Mouse (Mus musculus) heart, adult 8-10 months (tissue): Measurements from ENCODE around the gene Upk3bl. TPM values are rescaled to one million over a fixed set of nuclear protein-coding genes. Genes with fewer than 3 reads are reported as not detected.

Experiments
- DNase-seq: peaks from one replicate; pipeline ENCODE4 v3.0.0; 2022; ENCODE audit warnings: low spot score
- total RNA-seq, 4 experiments: library from RNA; stranded (reverse); gene quantifications; 2 replicates each; pipeline ENCODE4 v1.2.4; 2022

Gene Upk3bl
- total RNA-seq, result not detected

DNA sequence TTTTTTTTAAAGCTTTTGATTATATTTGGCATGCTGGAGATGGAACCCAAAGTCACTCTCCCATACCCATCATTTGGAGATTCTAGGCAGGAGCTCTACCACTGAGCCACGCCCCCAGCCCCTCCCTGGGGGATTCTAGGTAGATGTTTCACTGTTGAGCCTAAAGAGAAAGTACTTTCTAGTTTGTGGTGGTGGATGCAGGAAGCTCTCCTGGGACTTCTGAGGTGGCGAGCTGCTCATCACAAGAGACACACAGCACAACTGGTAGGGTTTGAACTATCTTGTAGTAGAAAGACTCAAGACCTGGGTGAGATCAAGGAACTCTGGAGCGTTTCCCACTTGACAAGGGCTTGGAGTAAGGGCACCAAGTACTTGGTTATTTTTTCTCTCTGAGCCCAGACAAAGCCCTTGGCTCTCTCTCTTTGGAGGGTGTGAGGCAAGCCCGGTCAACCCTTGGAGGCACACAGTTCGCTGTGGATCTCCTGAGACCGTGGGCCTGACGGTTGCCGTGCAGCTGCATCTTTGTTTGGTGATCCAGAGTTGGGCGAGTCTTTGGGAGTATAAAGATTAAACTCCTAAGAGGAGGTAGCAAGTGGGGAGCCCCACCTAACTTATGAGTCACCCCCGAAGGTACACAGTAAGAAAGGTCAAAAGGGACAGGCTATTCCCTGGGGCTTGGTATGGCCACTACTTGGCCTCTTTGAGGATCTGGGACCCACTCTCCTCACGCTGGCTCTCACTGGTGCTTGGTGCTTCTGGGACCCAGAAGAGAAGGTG is at the start of gene Upk3bl:
TSS of gene Upk3bl (plus strand) at position 192 of the 777 bp plus-strand sequence.
- DNase-seq, result no peak

DNA sequence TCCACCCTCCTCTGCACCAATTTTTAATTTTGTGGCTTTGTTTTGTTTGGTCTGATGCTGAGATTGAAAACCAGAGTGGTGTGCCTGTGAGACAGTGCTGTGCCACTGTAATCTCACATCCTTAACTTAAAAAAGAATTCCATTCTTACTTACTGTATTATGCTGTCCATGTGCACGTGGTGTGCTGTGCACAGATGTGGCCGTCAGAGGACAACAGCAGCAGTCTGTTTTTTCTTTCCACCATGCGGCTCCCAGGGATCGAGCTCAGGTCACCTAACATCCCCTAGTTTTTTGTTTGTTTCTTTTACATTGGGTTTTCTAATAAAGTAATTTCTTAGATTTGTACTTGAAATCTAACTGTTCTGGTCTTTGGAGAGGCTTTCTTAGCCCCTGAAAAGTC is 49.8 kb upstream of the Upk3bl start:
- DNase-seq, result no peak

DNA sequence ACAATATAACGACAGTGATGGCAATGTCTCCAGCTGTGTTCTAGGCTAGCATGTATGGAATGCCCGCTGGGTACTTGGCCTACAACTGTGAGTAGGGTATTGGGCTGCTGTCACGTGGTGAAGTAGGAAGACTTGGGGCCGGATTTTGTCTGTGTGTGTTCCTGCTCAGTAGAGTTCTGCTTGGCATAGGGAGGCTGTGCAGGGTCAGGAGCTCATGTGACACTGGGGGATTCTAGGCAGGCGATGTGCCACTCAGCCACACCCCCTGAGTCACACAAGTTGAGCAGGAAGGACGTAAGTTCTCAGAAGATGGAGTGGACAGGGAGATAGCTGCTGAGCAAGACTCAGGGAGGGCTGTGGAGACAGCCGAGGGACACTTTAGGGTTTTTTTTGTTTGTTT is 46.5 kb upstream of the Upk3bl start:
- no peak for DNase-seq

GRCm38 (mm10) chr5:136014877-136015276 is 39.4 kb upstream of the Upk3bl start:
- DNase-seq, result peak; percentile 18

- DNase-seq, result no peak
Measured at GRCm38 (mm10) chr5:136015586-136015985, 38.7 kb upstream of the Upk3bl start.

DNA sequence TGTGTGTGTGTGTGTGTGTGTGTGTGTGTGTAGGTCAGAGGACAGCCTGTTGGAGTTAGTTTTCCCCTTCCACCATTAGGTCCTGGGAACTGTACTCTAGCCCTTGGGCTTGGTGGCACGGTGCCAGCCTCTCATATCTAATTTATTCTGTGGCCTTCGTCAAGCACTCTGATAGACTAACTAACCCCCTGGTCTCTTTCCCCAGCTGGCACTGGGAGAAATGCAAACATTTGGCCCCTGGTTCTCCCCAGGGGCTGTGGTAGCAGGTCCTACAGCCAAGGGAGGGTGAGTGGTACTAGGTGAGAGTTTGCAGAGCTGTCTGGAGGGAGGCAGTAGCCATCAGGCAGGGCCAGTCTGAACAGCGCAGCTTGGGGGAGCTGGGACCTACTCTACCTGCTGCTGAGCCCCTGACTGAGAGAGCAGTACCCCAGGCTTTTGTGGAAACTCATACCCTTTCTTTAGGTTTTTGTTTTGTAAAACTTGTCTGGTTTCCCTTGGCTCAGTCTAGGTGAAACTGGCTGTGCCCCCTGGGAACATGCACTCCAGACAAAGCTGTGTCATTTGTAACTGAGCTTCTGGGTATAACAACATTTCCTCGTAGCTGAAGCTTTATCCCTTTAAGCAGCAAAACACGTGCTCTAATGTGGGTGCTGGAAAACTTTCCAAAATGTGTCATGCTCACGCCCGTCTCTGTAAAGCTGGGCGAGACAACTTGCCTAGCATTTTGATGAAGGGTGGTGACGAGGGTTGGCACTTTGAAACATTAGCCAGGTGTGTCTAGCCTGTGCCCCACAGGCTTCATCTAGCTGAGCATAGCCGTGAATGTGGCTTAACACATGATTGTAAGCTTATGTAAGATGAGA is 38.0 kb upstream of the Upk3bl start:
- no peak for DNase-seq

DNA sequence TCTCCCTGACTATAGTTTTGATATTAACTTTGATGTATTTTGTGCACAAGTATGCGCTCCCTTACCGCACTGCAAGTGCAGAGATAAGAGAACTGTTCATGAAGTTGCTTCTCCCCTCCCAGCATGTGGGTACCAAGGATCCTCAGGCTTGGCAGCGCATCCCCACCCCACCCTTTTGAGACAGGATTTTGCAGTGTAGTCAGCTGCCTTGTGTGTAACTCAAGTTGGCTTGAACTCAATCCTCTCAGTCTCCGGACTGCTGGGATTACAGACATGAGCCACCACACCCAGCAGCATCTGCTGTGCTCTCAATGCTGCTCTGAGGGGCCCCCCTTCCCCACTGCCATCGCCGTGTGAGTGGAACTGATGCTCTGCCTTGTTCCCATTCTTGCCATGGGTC is 37.0 kb upstream of the Upk3bl start:
- no peak for DNase-seq

DNA sequence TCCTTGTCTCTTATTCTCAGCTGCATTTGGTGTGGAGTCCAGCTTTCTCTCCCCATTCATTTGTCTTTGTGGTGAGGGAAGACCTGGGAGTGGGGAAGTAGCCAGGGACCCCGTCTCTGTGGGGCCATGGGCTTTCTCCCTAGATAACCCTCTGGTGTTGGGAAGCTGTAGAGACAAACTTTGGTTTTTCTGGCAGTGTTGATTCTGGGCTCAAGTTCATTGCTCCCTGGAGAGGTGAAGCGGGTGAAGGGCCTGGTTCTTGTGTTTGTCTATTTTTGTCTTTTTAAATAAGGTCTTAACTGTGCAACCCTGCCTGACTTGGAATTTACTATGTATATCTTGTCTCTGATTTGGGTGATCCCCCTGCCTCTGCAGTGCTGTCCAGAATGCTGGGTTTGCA is 35.6 kb upstream of the Upk3bl start:
- no peak for DNase-seq

DNA sequence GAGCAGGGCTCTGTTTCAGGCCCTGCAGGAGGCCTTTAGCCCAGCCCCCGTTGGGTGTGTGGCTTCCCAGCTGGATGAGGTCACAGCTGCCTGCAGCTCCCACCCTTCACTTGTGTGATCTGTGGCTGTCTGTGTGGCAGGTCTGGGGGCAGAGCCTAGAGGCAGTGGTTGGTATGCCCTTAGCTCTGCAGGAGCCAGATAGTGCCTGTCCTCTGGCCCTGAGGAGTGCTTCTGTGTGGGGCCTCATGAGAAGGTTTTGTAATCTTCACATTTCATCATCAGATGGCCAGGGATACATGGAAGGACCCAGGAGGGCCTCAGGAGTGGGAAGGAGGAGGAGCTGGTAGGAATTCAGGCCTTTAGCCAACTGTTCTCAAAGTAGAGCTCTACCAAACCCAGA is 34.4 kb upstream of the Upk3bl start:
- DNase-seq, result no peak

GRCm38 (mm10) chr5:136025712-136026111 is 28.6 kb upstream of the Upk3bl start:
- no peak for DNase-seq

- DNase-seq, result no peak
Measured at GRCm38 (mm10) chr5:136026859-136027258, 27.4 kb upstream of the Upk3bl start.

- DNase-seq, result no peak
Measured at GRCm38 (mm10) chr5:136027612-136028311, 26.5 kb upstream of the Upk3bl start.

DNA sequence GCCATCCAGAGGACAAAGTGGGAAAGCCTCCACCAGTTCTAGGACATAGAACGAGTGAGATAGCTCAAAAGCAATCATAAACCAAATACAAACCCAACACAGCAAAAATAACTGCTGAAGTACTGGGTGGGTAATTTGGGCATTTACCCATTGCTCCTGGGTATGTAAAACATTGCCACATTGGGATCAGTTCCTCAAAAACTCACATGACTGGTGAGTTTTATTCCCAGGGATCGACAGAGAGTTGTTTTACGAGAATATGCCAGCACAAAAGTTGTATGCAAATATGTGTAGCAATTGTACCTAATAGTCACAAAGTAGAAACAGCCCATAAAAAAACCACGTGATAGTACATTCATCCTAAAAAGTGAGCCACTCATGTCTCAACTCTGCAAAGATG is 19.4 kb upstream of the Upk3bl start:
- no peak for DNase-seq

DNA sequence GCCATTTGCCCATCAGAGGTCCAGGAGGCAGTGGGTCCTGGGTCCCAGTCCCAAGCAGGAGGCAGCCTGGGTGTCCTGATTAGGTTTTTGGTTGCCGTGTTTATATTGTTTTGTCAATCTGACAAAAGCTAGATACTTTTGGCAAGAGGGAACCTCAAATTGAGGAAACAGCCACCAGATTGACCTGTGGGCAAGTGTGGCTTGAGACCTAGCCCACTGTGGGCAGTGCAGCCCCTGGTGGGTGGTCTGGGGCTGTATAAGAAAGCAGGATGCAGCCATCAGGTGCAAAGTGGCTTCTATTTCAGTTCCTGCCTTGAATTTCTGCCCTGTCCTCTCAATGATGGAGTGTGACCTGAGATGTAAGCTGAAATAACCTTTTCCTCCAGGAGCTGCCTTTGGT is 19.0 kb upstream of the Upk3bl start:
- DNase-seq, result no peak

DNA sequence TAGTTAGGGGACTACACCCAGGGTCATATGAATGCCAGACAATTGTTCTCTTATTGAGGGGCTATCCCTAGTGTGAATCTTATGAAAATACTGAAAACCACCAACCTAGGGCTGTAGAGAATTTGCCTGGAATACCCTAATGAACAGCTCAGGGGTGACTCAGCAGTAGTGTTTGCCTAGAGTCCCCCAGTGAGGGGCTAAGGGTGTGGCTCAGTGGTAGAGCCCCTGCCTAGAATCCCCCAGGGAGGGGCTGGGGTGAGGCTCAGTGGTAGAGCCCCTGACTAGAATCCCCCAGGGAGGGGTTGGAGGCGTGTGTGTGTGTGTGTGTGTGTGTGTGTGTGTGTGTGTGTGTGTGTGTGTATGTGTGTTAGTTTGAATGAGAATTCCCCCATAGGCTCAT is 17.6 kb upstream of the Upk3bl start:
- no peak for DNase-seq

DNA sequence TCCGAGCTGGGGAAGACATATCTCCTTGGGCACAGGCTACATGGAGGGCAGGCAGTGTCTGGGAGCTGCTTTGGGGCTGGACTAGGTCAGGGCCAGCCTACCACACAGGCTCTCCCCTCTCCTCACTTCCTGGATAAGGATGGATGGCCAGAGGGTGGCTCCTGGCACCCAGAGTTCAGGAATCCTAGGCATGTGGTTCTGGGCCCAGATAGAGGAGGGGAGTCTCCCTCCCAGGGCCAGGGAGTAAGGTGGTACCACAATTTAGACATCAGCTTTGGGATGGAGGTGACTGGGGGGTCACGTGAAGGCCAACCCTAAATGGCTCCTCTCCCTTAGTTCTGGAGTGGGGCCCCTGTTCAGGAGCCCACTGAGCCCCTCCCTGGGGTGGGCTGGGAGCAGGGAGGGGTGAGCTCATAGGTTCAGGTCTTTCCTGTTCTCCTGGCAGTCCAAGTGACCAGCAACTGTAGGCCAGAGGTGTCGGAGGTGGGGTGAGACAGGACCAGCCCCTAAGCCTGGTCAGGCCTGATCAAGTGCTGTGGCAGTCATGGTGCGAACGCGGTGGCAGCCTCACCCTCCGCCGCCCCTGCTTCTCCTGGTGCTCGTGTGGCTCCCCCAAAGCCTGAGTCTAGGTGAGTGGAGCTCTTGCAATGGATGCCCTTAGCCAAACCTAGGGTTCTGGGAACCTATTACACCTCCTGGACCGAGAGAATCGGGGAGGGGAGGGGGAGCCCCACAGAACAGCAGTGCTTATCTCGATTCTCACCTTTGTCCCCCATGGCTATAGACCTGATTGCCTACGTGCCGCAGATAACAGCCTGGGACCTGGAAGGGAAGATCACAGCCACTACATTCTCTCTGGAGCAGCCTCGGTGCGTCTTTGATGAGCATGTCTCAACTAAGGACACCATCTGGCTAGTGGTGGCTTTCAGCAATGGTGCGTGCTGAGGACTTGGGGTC is 15.8 kb upstream of the Upk3bl start, which contains the start of gene Upk3b:
TSS of gene Upk3b (plus strand) at position 239 of the 957 bp plus-strand sequence.
- no peak for DNase-seq

- no peak for DNase-seq
Measured at GRCm38 (mm10) chr5:136040210-136040609, 14.1 kb upstream of the Upk3bl start.

DNA sequence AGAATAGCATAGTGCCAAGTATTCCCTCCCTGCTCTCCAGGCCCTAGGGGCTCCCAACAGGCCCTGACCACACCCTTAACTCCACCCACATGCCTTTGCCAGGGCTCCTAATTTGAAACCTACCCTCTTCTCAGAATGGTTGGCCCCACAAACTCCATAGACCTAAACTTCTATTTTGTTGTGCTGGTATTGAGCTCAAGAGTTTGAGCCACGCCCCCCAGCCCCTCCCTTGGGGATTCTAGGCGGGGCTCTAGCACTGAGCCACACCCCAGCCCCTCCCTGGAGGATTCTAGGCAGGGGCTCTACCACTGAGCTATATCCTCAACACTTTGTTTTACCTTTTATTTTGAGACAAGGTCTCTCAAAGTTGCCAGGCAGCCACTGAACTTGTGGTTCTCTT is 13.0 kb upstream of the Upk3bl start:
- DNase-seq, result no peak

GRCm38 (mm10) chr5:136041666-136042065 is 12.6 kb upstream of the Upk3bl start:
- DNase-seq, result no peak

GRCm38 (mm10) chr5:136044865-136045264 is 9.4 kb upstream of the Upk3bl start:
- DNase-seq, result no peak

DNA sequence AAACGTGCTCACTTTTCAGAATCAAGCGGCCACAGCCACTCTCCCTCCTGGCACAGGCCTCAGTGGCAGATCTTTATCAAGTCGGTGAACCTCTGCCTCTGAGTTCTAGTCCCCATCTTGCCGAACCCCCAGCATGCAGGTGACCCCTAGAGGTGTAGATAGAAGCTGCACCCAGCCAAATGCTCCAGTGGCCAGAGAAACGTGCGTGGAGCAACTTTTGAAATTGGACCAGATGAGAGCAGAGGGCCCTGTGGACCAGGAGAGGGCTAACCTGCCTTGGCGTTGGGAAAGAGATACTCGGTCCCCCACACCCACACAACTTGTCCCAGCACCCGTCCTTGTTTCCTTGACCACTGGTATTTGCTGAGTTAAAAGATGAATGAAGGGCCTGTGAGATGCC is 8.9 kb upstream of the Upk3bl start:
- no peak for DNase-seq
